Mouse (Mus musculus): ENCODE measurements around the gene Irf7.

- TF ChIP-seq MAX (IDR thresholded peaks at IDR 0.05; ENCODE audit: low read length) (no peak), RCOR1 (IDR thresholded peaks at IDR 0.05; ENCODE audit: low read depth, low read length) (no peak), GABPA (IDR thresholded peaks at IDR 0.05; ENCODE audit: low read depth, low read length) (no peak), CHD2 (IDR thresholded peaks at IDR 0.05; ENCODE audit: low read length) (no peak), CTCF (IDR thresholded peaks at IDR 0.05 in 2 of 3, conservative IDR thresholded peaks at IDR 0.05 in 1 of 3; ENCODE audit: control insufficient read depth in 1 of 3, insufficient read depth in 1 of 3, low read depth in 2 of 3, low read length in 3 of 3, poor library complexity in 1 of 3, severe bottlenecking in 1 of 3) (0 out of 6 replicates have a peak, but pooled peaks of 1 of the 3 experiments have one; percentile 1), POLR2A (IDR thresholded peaks at IDR 0.05; ENCODE audit: control insufficient read depth in 1 of 2, insufficient read depth in 1 of 2, low read depth in 1 of 2, low read length in 2 of 2, poor library complexity in 1 of 2) (no peak), MAZ (IDR thresholded peaks at IDR 0.05; ENCODE audit: low read depth, low read length) (no peak), USF2 (IDR thresholded peaks at IDR 0.05; ENCODE audit: borderline replicate concordance in 1 of 2, insufficient read depth in 1 of 2, low read depth in 1 of 2, low read length in 2 of 2) (no peak), EP300 (IDR thresholded peaks at IDR 0.05; ENCODE audit: low read depth in 1 of 2, low read length in 2 of 2) (no peak), NRF1 (IDR thresholded peaks at IDR 0.05; ENCODE audit: insufficient read depth, low read depth, low read length, poor library complexity, severe bottlenecking) (no peak), KAT2A (conservative IDR thresholded peaks at IDR 0.05; ENCODE audit: low read depth, low read length) (no peak), HCFC1 (IDR thresholded peaks at IDR 0.05; ENCODE audit: low read depth, low read length) (no peak)
Measured at GRCm38 (mm10) chr7:141278766-141279590, 12.7 kb upstream of the Irf7 start, which contains the start of gene Sct.
